Mouse (Mus musculus): Measurements from ENCODE around the gene Tiam1. TPM values are rescaled to one million over a fixed set of nuclear protein-coding genes. Genes with fewer than 3 reads are reported as not detected.

The Tiam1 gene
- total RNA-seq, 2 experiments from 2014 or later = 124 to 125 TPM

DNA sequence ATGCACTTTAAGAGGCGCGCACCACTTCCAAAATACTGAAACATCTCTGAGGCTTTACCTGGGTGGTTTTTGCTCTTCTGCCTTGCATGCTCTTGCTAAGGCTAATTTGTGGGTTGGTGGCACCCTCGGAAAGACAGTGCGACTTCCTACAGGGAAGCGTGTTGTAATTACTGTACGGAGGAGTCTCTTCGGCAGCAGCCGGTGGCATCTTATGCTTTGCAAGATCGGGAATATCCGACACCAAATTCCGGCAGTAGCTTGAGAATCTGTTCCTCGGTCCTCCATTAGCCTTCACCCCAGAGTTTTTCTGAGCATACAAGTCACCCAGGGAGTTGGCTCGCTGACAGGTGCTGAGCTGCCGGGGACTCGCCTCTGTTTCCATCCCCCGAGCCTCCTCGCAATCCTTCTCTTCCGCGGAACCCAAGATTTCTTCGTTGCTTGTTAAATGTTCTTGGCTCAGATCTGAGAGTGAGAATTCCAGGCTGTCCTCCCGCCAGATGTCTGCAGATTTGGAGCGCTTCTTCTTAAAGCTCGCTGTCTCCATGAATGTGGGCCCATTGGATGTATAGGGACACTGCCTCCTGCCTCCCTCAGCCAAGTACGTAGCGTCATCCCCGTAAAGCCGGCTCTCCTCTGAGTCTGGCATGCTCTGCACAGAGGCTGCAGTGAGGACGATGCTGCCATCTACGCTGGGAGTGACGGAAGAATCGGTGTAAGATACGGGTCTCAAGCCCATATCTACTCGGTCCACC, 245.8 kb downstream of the Tiam1 start:
- peak overlapping the region; percentile 89 for H3K27ac ChIP-seq
- peak; percentile 50 to 70 for DNase-seq (ENCODE audit: low spot score in 2 of 2)
- TF ChIP-seq CTCF (conservative IDR thresholded peaks at IDR 0.05) = no peak
- peak overlapping the region; percentile 53 for H3K4me3 ChIP-seq

DNA sequence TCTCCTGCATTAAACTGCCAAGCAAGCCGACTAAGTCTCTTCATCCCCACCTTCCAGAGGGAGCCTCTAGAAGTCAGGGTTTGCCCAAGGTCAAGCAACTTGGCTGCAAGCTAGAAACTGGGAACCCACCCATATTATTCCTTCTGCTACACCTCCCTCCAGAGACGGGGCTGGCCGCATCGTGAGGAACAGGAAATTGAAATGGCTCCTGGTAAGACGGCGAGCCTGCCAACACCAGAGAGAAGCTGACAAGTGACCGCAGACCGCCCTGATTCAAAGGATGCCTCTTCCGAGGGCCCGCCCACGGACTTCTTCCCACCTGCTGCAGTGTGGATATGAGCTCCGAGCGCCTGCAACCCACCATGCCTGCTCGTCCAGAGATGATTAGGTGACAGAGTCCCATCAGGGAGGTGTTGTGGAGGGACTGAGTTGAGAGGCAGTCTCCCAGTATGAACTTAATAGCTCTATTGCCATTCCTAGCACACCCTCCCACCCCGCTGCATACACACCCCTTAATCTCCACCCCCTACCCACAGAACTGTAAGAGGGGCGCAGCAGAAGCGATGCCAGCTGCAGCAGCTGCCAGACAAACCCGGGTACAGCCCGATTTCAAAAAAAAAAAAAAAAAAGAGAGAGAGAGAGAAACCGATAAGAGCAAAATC, 246.6 kb downstream of the Tiam1 start:
- peak overlapping the region; percentile 89 for H3K27ac ChIP-seq
- peak overlapping the region; percentile 53 for H3K4me3 ChIP-seq
- no peak for DNase-seq (ENCODE audit: low spot score in 2 of 2)
- no peak for TF ChIP-seq CTCF (conservative IDR thresholded peaks at IDR 0.05)

DNA sequence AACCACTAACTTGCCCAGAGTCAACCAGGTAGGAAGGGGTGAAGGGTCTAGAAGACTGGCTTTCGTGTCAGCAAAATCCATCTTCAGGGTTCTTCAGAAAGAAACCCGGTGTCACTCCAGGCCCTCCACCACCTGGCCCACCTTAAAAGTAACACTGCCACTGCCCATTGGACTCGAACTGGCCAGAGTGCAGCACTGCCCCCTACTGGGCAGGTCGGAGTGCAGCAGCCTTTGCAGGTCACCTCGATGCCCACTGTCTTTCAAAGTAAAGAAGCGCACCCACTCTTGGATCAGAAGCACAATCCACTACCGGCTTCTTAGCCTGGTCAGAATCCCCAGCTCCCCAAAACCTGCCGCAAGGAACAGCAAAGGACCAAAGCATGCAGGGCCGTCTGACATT, 247.2 kb downstream of the Tiam1 start:
- peak; percentile 75 for TF ChIP-seq CTCF (conservative IDR thresholded peaks at IDR 0.05)
- DNase-seq (ENCODE audit: low spot score in 2 of 2) = peak in 1 of 2 experiments; percentile 43
- Histone ChIP-seq H3K4me3 (peak overlapping the region; percentile 53), H3K27ac (peak overlapping the region; percentile 89; the same call in 1 of the 2 replicates)

DNA sequence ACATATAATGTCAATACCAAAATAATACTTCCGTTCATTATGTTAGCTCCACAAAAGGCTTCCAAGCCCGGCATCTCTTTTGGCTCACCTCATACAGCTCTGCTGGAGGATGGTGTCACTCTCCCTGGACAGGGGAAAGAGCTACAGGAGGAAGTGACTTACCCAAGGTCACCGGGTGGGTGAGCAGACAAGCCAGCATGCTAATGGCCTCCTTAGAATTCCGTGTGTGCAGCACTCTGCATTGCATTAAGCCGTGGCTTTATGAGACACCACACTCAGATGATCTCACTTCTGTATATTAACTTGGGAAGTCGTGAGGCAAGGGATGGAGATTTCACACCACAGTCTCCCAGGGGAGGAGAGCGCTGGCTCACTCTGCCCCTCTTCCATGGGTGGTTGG, 248.3 kb downstream of the Tiam1 start:
- Histone ChIP-seq H3K27ac (peak overlapping the region; percentile 39; the same call in 1 of the 2 replicates), H3K4me3 (peak overlapping the region; percentile 53; the same call in 1 of the 2 replicates)
- TF ChIP-seq CTCF (conservative IDR thresholded peaks at IDR 0.05) = no peak
- no peak for DNase-seq (ENCODE audit: low spot score in 2 of 2)

DNA sequence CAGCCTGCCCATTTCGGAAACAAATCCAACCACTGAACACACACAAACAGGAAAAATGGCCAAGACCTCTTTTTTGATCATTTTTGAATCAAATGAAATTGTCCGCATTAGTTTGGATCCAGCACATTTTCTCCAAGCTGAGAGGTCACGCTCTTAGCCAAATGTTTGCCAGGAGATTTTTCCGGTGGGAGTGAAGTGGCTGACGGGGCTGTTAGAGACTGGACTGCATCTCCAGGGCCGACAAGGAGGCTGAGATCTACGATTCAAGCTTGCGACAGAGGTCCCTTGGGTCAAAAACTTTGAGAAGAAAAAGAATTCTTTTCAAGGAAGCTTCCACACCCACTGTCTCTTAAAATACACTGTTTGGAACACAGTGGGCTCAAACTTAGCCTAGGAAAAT, 248.8 kb downstream of the Tiam1 start:
- H3K4me3 ChIP-seq = no peak overlapping the region
- DNase-seq (ENCODE audit: low spot score in 2 of 2) = no peak
- no peak for TF ChIP-seq CTCF (conservative IDR thresholded peaks at IDR 0.05)

DNA sequence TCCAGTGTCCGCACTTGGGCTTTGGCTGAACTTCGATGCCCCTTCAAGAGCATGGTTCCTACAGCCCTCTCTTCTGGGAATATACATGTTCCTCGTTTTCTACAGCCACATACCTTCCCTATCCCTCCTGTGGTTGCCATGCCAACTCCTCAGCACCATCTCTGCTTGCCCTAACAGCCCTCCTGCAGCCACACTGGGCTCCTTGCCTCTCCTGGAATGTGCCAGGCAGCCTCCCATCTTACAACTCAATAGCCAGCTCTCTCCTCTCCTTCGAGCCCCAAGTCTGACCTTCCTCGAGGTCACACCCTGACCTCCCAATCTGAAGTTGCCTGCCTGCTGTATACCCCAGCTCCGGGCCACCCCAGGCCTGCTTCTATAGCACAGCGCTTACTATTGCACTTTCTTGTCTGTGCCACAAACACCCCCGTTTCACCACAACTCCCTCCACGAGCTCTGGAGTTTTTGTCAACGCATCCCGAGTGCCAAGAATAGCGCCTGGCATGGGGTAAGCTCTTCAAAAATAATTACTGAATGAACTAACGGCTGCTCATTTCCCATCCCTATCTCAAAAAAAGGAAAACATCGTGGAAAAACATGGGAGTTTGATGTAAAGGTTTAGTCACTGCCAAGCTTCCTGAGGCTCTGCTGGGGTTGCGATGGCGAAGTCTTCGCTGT, 252.9 kb downstream of the Tiam1 start:
- DNase-seq (ENCODE audit: low spot score in 2 of 2) = peak in 1 of 2 experiments; percentile 42
- TF ChIP-seq CTCF (conservative IDR thresholded peaks at IDR 0.05) = no peak
- no peak overlapping the region for H3K4me3 ChIP-seq
- peak overlapping the region; percentile 43; the same call in 1 of the 2 replicates for H3K27ac ChIP-seq

More for the DNA sequence above, 248.8 kb downstream of the Tiam1 start:
- H3K27ac ChIP-seq = no peak overlapping the region

DNA sequence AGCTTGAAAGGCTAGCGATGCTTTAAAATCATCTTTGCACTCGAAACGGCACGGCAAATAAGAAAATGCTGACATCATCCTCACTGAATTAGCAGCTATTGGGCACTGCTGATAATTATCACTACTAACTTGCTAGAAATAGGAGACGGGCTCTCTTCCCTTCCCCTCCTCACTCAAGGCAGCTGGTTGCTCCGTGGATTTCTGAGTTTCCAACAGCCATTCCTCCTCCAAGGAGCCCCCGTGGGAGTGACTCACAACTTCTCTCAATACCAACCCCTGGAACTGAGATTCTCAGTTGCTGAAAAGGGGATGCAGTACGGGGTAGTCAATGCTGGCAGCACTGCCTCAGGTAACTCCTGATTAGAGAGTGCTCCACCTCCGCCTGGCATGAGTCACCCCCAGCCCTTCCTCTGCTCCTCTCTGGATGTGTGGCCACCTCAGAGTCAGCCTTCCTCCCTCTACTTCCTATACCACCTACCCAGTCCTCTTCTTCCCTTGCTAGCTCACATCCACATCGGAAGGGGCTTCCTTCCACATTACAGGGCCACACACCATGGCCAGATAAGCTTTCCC, 253.6 kb downstream of the Tiam1 start:
- TF ChIP-seq CTCF (conservative IDR thresholded peaks at IDR 0.05) = no peak
- peak overlapping the region; percentile 43; the same call in 1 of the 2 replicates for H3K27ac ChIP-seq
- DNase-seq (ENCODE audit: low spot score in 2 of 2) = no peak
- no peak overlapping the region for H3K4me3 ChIP-seq

DNA sequence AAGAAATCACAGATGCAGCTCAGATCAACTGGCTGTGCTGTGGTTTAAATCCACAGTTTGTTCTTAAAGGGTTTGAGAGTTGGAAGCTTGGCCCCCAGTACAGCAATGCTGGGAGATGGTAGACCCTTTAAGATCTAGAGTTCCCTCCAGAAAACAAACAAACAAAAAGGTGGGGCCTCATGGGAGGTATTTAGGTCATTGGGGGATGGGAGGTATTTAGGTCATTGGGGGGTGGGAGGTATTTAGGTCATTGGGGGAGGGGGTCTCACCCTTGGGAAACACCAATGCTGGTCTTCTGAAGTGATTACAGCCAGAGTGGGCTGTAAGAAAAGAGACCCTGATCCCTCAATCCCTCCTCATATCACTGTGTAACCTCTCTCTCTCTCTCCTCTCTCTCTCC, 257.0 kb downstream of the Tiam1 start:
- TF ChIP-seq CTCF (conservative IDR thresholded peaks at IDR 0.05) = no peak
- DNase-seq (ENCODE audit: low spot score in 2 of 2) = no peak
- H3K27ac ChIP-seq = no peak overlapping the region
- H3K4me3 ChIP-seq = no peak overlapping the region

DNA sequence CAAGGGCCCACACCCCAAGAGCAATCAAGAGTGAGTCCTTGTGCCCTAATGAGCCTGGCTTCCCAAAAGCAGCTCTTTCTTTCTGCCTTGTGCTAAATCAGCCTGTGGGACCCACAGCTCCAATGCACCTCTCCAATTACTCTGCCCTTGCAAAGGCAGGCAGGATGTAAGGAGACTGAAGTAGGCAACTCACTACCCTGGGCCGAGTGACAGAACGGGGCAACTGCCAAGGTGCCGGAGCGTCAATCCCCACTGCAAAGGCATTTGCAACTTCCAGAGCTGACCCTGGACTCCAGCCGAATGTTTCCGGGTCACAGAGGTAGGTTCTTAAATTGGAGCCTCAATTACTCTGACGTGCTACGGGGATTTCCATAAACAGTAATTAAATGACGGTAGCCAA, 257.9 kb downstream of the Tiam1 start:
- Histone ChIP-seq H3K27ac (peak overlapping the region; percentile 6; the same call in 1 of the 2 replicates), H3K4me3 (no peak overlapping the region)
- DNase-seq (ENCODE audit: low spot score in 2 of 2) = no peak
- TF ChIP-seq CTCF (conservative IDR thresholded peaks at IDR 0.05) = no peak

DNA sequence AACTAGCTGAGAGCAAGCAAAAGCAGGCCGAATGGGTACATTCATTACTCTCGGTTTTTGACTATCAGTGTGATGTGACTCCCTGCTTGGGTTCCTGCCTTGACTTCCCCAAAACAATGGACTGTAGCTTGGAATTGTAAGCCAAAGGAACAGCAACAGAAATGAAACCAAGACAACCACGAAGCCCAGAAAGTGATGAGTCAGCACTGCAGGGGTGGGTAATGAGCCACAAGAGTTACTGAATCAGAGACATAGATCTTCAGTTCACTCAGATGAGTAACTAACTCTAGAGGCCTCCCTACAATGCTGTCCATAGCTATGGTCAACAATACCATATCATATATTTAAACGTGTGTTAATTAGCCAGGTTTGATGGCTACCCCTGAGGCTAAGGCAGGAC, 259.7 kb downstream of the Tiam1 start:
- Histone ChIP-seq H3K4me3 (no peak overlapping the region), H3K27ac (no peak overlapping the region)
- TF ChIP-seq CTCF (conservative IDR thresholded peaks at IDR 0.05) = no peak
- DNase-seq (ENCODE audit: low spot score in 2 of 2) = no peak

DNA sequence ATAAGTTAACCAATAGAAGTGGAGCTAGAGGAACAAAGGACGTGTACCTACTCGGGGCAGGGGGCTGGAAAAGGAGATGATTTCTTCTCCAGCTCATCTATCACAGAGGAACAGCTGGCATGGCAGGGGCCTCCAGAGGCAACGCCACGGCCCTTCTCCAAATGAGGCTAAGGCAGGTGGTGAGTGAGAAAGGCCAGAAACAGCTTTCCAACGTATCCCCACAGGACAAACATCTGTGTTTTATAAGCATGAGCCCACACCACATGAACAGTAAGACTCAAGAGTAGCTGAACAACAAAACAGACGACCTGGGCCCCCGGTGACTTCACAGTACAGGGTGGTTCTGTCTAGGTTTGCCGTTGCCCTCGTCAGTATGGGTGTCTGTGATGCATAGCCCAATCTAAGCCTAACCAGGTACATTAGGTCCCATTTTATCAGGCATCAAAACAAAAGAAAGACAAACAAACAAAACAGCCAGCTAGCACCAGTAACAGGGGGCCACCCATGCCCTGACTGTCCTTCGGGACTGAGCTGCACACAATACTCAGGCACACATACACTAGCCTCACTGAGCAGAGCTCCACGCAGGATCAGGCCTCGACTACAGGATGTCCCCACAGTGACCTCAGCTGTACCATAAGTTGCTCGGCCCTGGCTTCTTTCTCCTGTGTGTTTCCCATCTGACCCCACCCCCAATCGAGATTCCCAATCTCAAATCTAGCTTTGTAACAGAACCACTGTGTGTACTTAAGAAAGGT, 260.9 kb downstream of the Tiam1 start:
- no peak for TF ChIP-seq CTCF (conservative IDR thresholded peaks at IDR 0.05)
- H3K4me3 ChIP-seq = no peak overlapping the region
- H3K27ac ChIP-seq = no peak overlapping the region
- no peak for DNase-seq (ENCODE audit: low spot score in 2 of 2)

DNA sequence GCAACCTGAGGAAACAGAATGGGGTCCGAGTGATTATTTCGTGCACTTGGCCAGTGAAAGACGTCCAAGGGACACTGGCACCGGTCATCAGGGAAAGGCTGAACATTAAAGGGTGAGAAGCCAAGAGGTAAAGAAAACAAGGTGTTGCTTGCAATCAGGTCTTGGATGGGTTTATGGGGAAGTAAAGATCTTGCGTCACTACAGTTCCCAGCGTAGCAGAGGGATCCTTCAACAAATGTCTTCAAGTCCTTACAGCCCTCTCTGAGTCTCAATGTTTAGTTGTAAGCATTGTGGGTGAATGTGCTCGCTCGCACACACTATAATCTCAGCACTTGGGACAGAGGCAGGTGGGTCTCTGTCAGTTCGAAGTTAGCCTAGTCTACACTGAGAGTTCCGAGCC, 266.4 kb downstream of the Tiam1 start:
- DNase-seq (ENCODE audit: low spot score in 2 of 2) = no peak
- no peak for TF ChIP-seq CTCF (conservative IDR thresholded peaks at IDR 0.05)
- peak overlapping the region; percentile 18; the same call in 1 of the 2 replicates for H3K27ac ChIP-seq
- no peak overlapping the region for H3K4me3 ChIP-seq

All from layer of hippocampus, adult 2 months (tissue).